Mouse (Mus musculus) lung, postnatal 0 days (tissue): ENCODE measurements around the gene Pmm2.

Source experiments
- CTCF ChIP-seq: IDR thresholded peaks from 2 replicates; pipeline ENCODE4 v1.5.1; 2016; ENCODE audit warnings: antibody characterized with exemption, mild to moderate bottlenecking
- EP300 ChIP-seq: IDR thresholded peaks from 2 replicates; pipeline ENCODE4 v1.6.1; 2016; ENCODE audit warnings: antibody characterized with exemption, mild to moderate bottlenecking, control low read depth

DNA sequence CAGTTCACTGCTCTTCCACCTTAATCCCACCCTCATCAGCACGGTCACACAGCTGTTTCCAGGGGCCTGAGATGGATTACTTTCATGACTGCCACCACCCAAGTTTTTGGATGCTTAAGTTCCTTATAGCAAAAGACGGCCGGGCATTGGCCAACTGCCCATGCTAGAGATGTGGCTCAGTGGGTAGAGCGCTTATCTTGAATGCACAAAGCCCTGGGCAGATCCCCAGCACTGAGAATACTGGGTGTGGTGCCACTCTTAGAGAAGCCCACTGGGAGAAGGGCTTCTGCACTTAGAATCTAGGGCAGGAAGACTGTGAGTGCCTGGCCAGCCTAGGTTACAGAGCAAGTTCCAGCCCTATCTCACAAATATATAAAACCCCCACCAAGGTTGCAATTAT, 41.2 kb downstream of the Pmm2 start:
- no peak for TF ChIP-seq CTCF
- no peak for TF ChIP-seq EP300
